Mouse (Mus musculus) left cerebral cortex, adult 9 months (tissue): ENCODE measurements at regions not wholly inside any gene's neighbourhood (a gene's known extent, or its start where the extent isn't known, plus 50 kb on each side); places are given as distances from the start of the nearest gene placed in this dataset.
A peak's percentile ranks its signal among the peaks of the same experiment; 100 is the strongest.

Experiments
- DNase-seq, 2 experiments: peaks; one replicate each; pipeline ENCODE4 v3.0.0; 2022; ENCODE audit warnings: low spot score in 2 of 2

DNA sequence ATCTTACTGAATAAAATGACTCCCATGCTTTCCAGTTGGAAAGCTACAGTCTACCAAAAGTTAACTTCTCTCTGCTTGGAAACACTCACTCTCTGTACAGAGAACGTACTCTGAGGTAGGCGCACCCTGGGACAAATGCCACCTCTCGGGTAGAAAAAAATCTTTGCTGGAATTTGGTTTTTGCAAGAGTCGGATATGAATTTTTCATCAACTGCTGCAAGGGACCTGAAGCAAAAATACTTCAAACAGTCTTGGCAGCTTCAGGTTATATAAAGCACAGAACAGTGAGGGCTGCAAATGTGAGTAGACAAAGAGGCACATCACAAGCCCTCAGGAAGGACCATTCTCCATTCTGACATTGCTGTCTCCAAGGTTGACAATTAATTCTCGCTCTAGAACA, 535.4 kb upstream of the Fam84a start:
- DNase-seq = peak; percentile 27 to 59

DNA sequence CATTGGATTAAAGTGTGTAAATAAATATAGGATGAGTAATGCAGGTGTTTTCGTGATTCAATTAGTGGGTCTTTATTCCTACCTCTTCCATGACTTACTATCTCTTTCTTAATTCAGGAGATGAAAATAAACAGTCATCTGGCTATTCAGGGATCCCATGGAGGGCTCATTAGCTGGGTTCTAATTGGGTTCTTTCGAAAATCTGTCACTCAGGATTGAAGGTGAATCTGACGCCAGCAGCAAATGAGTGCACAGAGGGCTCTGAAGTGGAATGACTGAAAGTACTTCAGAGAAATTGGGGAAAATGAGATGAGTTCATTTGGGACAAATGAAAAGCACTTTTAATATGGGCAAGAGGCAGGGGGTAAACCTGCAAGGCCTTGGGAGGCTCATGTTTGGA, 524.4 kb upstream of the Fam84a start:
- no peak for DNase-seq

DNA sequence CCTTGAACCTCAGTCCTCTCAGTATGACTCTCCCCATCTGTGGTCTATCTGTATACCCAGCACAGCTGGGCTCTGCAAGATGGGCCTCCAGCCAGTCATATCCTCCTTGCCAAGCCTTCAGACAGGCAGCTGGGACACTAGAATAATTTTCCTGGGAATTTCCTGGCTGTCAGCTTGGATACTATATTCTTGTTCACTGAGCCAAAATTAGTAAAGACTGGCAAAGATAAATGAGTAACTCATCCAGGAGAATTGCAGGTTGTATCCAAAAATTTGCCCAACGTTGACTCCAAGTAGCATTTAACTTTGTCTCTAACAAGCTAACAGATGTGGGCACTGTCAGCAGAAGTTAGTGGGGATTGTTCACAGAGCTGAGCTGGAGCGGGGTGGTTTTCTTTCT, 514.1 kb upstream of the Fam84a start:
- DNase-seq = peak in 1 of 2 experiments; percentile 6
